Comparison of ENCODE assay signal across 9 mouse cellular contexts in the genomic region with DNA sequence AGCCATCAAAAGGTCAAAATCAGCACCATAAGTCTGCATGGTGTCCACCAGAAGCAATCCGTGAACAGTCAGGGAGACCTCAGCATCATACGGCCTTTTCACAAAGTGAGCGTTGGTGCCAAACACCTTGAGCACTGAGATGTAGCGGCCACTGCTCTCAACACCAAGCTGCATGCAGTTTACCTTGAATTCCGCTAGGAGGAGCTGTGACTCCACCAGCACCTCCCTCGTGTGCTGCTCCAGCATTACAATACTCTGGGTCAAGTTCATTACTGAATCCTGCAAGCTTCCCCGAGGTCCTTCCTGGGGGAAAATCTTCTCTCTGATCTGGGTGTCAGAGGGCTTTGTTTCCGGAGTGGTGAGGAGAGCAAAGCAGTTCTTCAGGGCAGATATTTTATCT. TPM values are rescaled to one million over a fixed set of nuclear protein-coding genes. Genes with fewer than 3 reads are reported as not detected.
DNase-seq lines count a peak whose midpoint lies in the region; ATAC-seq lines count a peak whose summit lies in the region.
"Had no signal": no experiment of that assay in that cellular context is flagged by ENCODE, and none has a peak within 500 bp of the region (broad histone marks: within the 10 kb centered on the region; RNA-seq: fewer than 3 reads in every experiment).

No protein-coding gene starts in this region.

- peak; percentile 39 for DNase-seq in right cerebral cortex, adult 18-20 months
- no peak for DNase-seq in right cerebral cortex, postnatal 36 days (ENCODE audit: low spot score in 2 of 2)
- peak; percentile 35 for DNase-seq in c-Kit-positive CD71-negative TER-119-negative erythroid progenitor cells, embryonic 14.5 days (ENCODE audit: low read depth)
- peak; percentile 79 for DNase-seq in induced T-regulatory cell, adult 2 months (ENCODE audit: low read depth)
- DNase-seq in left cerebral cortex, postnatal 14 days (ENCODE audit: low spot score in 2 of 2): peak; percentile 49 to 61
- DNase-seq in midbrain, embryonic 10.5 days (ENCODE audit: low spot score): peak; percentile 22
- DNase-seq in skeletal muscle tissue, adult 2 months (ENCODE audit: low read depth, low spot score): peak; percentile 54

- no peak overlapping the region for H3K4me3 ChIP-seq in forebrain, embryonic 13.5 days
- H3K4me3 ChIP-seq in midbrain, embryonic 10.5 days: no peak overlapping the region
- H3K4me3 ChIP-seq: embryonic facial prominence, embryonic 15.5 days had no signal

- H3K4me1 ChIP-seq in forebrain, embryonic 13.5 days: no peaks in the 10 kb centered on the region
- no peaks in the 10 kb centered on the region for H3K4me1 ChIP-seq in midbrain, embryonic 10.5 days
- H3K4me1 ChIP-seq: embryonic facial prominence, embryonic 15.5 days had no signal

- H3K9ac ChIP-seq in forebrain, embryonic 13.5 days: no peak overlapping the region
- H3K9ac ChIP-seq: embryonic facial prominence, embryonic 15.5 days had no signal

- H3K36me3 ChIP-seq in forebrain, embryonic 13.5 days (ENCODE audit: poor library complexity, severe bottlenecking): peaks cover 82% of the 10 kb centered on the region
- peaks cover 92% of the 10 kb centered on the region for H3K36me3 ChIP-seq in midbrain, embryonic 10.5 days

- no peak overlapping the region for H3K27ac ChIP-seq in forebrain, embryonic 13.5 days
- H3K27ac ChIP-seq in midbrain, embryonic 10.5 days (replicated peaks): no peak overlapping the region
- H3K27ac ChIP-seq: embryonic facial prominence, embryonic 15.5 days had no signal

- no peak overlapping the region for H3K4me2 ChIP-seq in forebrain, embryonic 13.5 days
- H3K4me2 ChIP-seq: embryonic facial prominence, embryonic 15.5 days had no signal

- intact Hi-C loops in left cerebral cortex, postnatal 14 days (cut with DNase I): loop anchor here (10.0 kb wide), 1 partner anchor 139 kb away; no protein-coding TSS in a partner anchor

- peak; percentile 76 for ATAC-seq in forebrain, embryonic 13.5 days

- no peaks in the 10 kb centered on the region for H3K27me3 ChIP-seq in forebrain, embryonic 13.5 days
- no peaks in the 10 kb centered on the region for H3K27me3 ChIP-seq in midbrain, embryonic 10.5 days (ENCODE audit: low read depth, poor library complexity, severe bottlenecking)
- H3K27me3 ChIP-seq: embryonic facial prominence, embryonic 15.5 days had no signal

- H3K9me3 ChIP-seq in forebrain, embryonic 13.5 days (replicated peaks): 0 out of 2 replicates have a peak, but pooled peaks cover 4% of the 10 kb centered on the region
- H3K9me3 ChIP-seq in midbrain, embryonic 10.5 days (replicated peaks): no peaks in the 10 kb centered on the region
- H3K9me3 ChIP-seq: embryonic facial prominence, embryonic 15.5 days had no signal

- 46% methylated on average over 8 of the region's 8 CpGs for WGBS in forebrain, embryonic 13.5 days
- WGBS in midbrain, embryonic 10.5 days: 55% methylated on average over 8 of the region's 8 CpGs

RNA-seq across cellular contexts. Expression of a gene that starts 38.8 kb away (rescaled TPM):
- polyA plus RNA-seq in forebrain, embryonic 13.5 days (2015; fragmentation: Nextera tagmentation; extraction: Ambion mirVana): 7.7 and 7.8 TPM in 2 replicates
- 10 to 100 TPM; 55.5 to 56.5 TPM for total RNA-seq in left cerebral cortex, postnatal 14 days (2021)
- polyA plus RNA-seq in midbrain, embryonic 10.5 days (2016; fragmentation: Nextera tagmentation; extraction: Ambion mirVana): 3.0 and 3.4 TPM in 2 replicates

Comparison
In these comparisons a context has a peak if more than half of its experiments do, and no peak if none do; other contexts are left out.
1. DNase-seq: peak in right cerebral cortex, adult 18-20 months (single experiment), c-Kit-positive CD71-negative TER-119-negative erythroid progenitor cells, embryonic 14.5 days (single experiment), induced T-regulatory cell, adult 2 months (single experiment), left cerebral cortex, postnatal 14 days (2 of 2), midbrain, embryonic 10.5 days (single experiment) and skeletal muscle tissue, adult 2 months (single experiment); none in right cerebral cortex, postnatal 36 days (0 of 2).